Mouse (Mus musculus): ENCODE results near the gene Pex5.

Pex5 gene

GRCm38 (mm10) chr6:124353246-124353645 lies 61.6 kb downstream of the Pex5 start:
- DNase-seq: no peak
